Mouse (Mus musculus) kidney, adult 9 months (tissue): ENCODE measurements around the gene Dnmt3a.

Experiments used
- DNase-seq: peaks from one replicate; pipeline ENCODE4 v3.0.0; 2022

Dnmt3a gene

GRCm38 (mm10) chr12:3886601-3887000 is 80.8 kb downstream of the Dnmt3a start:
- DNase-seq: no peak

- DNase-seq: peak; percentile 53
These were observed 81.9 kb downstream of the Dnmt3a start for GRCm38 (mm10) chr12:3887515-3888325.

- no peak for DNase-seq
These were observed 84.2 kb downstream of the Dnmt3a start for GRCm38 (mm10) chr12:3889875-3890635.

- DNase-seq: no peak
These were observed 85.2 kb downstream of the Dnmt3a start for GRCm38 (mm10) chr12:3890753-3891751.

GRCm38 (mm10) chr12:3891779-3892239 is 86.0 kb downstream of the Dnmt3a start:
- DNase-seq: no peak

GRCm38 (mm10) chr12:3892240-3893059 is 86.6 kb downstream of the Dnmt3a start:
- DNase-seq: no peak

- DNase-seq: no peak
These were observed 87.5 kb downstream of the Dnmt3a start for GRCm38 (mm10) chr12:3893335-3893734.

- no peak for DNase-seq
These were observed 88.7 kb downstream of the Dnmt3a start for GRCm38 (mm10) chr12:3894525-3894924.

- DNase-seq: no peak
These were observed 91.3 kb downstream of the Dnmt3a start for GRCm38 (mm10) chr12:3897057-3897545.

- no peak for DNase-seq
These were observed 93.0 kb downstream of the Dnmt3a start for GRCm38 (mm10) chr12:3898811-3899210.

- DNase-seq: no peak
These were observed 99.6 kb downstream of the Dnmt3a start for GRCm38 (mm10) chr12:3905436-3905835.

GRCm38 (mm10) chr12:3906308-3906707 is 100.5 kb downstream of the Dnmt3a start:
- no peak for DNase-seq

GRCm38 (mm10) chr12:3907008-3907407 is 101.2 kb downstream of the Dnmt3a start:
- DNase-seq: no peak

- no peak for DNase-seq
These were observed 101.6 kb downstream of the Dnmt3a start for GRCm38 (mm10) chr12:3907418-3907817.

GRCm38 (mm10) chr12:3910466-3911093 is 104.8 kb downstream of the Dnmt3a start:
- no peak for DNase-seq

GRCm38 (mm10) chr12:3911831-3912348 is 106.1 kb downstream of the Dnmt3a start:
- DNase-seq: no peak

GRCm38 (mm10) chr12:3915852-3916251 is 110.0 kb downstream of the Dnmt3a start:
- no peak for DNase-seq

GRCm38 (mm10) chr12:3917668-3918341 is 112.0 kb downstream of the Dnmt3a start:
- DNase-seq: no peak

GRCm38 (mm10) chr12:3918577-3918976 is 112.8 kb downstream of the Dnmt3a start:
- DNase-seq: no peak

GRCm38 (mm10) chr12:3919423-3919822 is 113.6 kb downstream of the Dnmt3a start:
- peak; percentile 47 for DNase-seq
